Mouse (Mus musculus): ENCODE results near the gene Rpusd1.
"Not testable (repeated sequence)": the region's sequence is repeated elsewhere in the genome, so short reads cannot be mapped to it uniquely, and the experiment has no call there.

Rpusd1 gene

GRCm38 (mm10) chr17:25735246-25735645 lies 7.8 kb downstream of the Rpusd1 start:
- intact Hi-C loops (cut with DNase I), result loop anchor here (5.0 kb wide), 1 partner anchor 37 kb away; the partner anchor contains the start of gene Narfl

GRCm38 (mm10) chr17:25735745-25736144 lies 8.3 kb downstream of the Rpusd1 start, which contains the start of gene Mslnl:
TSS of gene Mslnl (plus strand) at chr17:25736042.
- intact Hi-C loops (cut with DNase I), result loop anchor here (5.0 kb wide), 1 partner anchor 37 kb away; the partner anchor contains the start of gene Narfl

- intact Hi-C loops (cut with DNase I), result loop anchor here (5.0 kb wide), 1 partner anchor 33 kb away; the partner anchor contains the start of gene Narfl
Observed at GRCm38 (mm10) chr17:25738861-25739260, 11.4 kb downstream of the Rpusd1 start.

DNA sequence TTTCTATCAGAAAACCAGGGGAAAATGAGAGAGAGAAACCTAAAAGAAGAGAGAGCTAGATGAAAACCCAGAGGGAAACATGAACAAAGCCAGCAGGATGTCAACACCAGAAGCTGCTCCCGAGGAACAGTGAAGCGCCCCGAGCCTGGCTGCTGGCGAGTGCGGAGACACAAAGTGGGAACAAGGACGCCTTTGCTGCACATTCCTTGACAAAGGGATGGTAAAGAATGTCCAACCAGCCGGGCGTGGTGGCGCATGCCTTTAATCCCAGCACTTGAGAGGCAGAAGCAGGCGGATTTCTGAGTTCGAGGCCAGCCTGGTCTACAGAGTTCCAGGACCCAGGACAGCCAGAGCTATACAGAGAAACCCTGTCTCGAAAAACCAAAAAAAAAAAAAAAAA lies 14.0 kb downstream of the Rpusd1 start:
- intact Hi-C loops (cut with DNase I), result not testable (repeated sequence)

GRCm38 (mm10) chr17:25743831-25744230 lies 16.4 kb downstream of the Rpusd1 start:
- intact Hi-C loops (cut with DNase I), result no loop called here

GRCm38 (mm10) chr17:25744311-25744710 lies 16.8 kb downstream of the Rpusd1 start:
- intact Hi-C loops (cut with DNase I), result no loop called here

DNA sequence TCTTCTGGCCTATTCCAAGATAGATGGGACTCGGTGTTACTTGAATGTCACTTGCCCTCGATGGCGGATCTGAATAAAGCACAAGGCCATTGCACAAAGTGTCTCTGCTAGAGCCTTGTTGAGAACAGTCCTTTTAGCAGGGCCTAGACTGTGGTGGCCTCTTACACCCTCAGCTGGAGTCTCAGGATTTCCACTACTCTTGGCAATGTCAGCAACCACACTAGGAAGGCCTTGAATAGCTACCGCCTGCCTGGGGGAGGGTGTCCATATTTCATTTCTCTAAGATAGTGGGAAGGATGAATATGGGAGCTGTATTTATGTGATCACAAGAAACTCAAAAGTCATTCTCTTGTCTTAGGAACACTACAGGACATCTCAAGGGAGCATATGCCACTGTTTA lies 20.8 kb downstream of the Rpusd1 start:
- intact Hi-C loops (cut with DNase I), result no loop called here

DNA sequence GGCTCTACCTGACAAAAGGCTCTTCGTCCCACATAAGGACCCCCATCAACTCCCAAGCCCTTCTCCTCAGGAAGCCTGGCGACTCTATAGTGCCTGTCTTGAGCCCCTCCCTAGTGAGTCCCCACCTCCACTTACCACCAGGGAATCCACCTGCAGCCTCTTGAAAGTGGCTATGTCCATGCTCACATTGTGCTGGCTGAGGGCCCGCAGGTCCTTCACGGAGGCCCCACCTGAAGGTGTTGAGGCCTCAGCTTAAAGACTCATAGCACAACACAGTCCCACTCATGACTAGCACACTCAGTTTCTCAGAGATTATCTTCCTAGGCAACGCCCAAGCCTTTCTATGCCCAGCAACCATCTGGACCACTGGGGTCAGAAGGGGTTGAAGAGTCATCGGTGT lies 21.8 kb downstream of the Rpusd1 start:
- intact Hi-C loops (cut with DNase I), result no loop called here

DNA sequence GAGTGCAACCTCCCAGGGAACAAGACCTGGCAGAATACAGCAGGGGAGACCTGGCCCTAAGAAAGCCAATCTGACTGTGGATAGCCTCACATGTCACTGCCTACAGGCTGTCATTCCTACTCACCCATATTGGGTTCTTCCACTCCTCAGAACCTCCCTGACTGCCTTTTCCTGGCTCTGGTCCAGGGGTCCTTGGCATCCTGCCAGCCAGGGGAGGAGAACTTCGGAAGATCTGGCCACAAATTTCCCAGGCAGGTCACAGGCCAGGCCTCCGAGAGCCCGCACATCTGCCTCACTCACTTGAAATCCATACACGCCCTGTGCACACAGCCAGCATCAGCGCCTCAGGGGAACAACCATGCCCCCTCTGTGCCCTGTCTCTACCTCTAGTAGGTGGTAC lies 24.0 kb downstream of the Rpusd1 start:
- intact Hi-C loops (cut with DNase I), result no loop called here

DNA sequence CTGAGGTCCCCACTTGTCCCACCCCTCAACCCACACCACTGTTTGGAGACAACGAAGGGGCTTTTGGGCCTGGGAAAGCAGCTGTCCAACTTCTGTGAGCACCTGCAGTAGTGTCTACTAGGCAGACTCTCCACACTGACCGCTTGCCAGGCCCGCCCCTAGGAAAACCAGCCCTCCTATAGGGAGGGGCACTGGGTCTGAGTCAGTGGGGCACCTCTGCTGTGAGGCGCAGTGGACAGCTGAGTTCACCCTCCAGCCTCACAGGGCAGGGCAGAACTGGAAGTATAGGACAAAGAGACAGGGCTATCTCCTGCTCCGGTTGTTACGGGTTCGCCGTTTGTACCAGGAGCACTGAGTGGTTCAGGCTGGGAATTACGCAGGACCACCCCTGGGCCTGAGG lies 26.8 kb downstream of the Rpusd1 start, which contains the start of gene Msln:
TSS of gene Msln (minus strand) at position 138 of the 400 bp plus-strand sequence.
- intact Hi-C loops (cut with DNase I), result no loop called here

GRCm38 (mm10) chr17:25755086-25755485 lies 27.6 kb downstream of the Rpusd1 start:
- intact Hi-C loops (cut with DNase I), result no loop called here

- intact Hi-C loops (cut with DNase I), result no loop called here
Observed at GRCm38 (mm10) chr17:25755627-25756377, 28.3 kb downstream of the Rpusd1 start.

DNA sequence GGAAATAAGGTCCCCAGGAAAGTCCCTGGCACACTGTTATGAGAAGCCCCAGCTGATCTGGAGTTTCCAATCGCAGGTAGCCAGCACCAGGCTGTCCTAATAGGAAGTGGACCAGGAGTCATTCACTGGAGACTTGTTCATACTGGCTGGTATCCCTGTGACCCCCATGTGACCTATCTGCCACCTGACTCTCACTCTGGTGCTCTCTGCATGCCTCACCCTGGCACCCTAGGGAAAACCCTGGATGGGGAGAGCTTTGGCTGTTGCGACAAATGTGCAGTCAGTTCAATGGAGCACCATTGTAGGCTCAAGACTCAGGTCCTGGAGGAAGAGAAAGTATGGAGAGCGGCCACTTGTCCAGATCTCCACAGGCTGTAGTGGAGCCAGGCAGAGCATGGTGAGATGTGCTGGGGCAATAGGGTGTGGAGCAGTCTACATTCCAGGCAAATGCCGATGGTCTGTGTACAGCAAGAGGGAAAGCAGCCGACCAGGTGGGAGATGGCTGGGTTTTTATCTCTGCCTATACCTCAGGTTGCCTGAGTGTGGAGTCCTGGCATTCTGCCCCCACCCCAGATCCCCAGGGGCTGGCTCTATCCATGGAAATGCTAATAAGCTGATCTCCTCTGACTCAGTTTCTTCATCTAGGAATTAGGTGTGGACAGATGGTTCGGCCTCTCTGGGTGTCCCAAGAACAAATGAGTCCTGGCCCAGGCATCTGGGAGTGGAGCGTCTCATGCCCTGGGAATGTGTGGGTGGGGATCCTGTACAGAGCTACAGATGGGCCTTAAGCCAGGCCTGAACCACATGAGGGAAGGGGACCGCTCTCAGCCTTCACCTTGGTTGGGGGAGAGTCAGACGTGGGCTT lies 29.1 kb downstream of the Rpusd1 start:
- intact Hi-C loops (cut with DNase I), result no loop called here

GRCm38 (mm10) chr17:25757691-25758090 lies 30.2 kb downstream of the Rpusd1 start:
- intact Hi-C loops (cut with DNase I), result no loop called here

DNA sequence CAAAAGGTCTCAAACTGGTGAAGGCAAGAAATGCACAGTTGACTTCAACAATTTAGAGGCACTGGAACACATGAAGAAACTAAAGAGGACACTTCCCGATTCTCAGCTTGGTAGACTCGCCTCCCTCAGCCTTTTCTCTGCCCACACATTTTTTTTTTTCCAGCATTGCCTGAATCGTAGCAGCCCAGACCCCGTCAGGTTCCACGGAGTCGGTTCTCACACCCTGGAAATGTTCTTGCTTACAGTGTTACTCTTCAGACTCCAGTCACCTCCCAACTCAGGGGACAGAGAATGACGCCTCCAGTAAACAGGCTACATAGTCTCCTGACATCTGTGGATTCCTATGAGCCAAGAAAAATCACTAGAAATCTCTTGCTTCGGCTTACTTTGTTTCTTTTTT lies 32.7 kb downstream of the Rpusd1 start:
- intact Hi-C loops (cut with DNase I), result no loop called here

DNA sequence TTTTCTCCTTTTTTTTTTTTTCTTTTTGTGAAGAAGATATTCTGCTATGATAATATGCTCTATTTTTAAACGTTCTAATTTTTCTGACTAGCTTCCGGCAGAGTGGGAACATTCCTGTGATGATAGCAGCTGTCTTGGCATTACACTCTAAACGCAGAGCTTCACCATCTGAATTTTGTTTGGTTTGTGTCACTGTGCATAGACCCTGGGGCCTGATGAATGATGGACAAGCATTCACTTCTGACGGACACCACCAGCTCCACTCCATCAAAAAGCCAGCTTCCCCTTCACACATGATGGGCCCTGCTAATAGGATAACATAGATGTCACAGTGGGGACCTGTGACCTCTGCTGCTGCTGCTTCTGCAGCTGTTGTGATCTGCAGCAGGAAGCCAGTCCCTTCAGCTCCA lies 34.1 kb downstream of the Rpusd1 start:
- intact Hi-C loops (cut with DNase I), result no loop called here

- intact Hi-C loops (cut with DNase I), result no loop called here
Observed at GRCm38 (mm10) chr17:25762591-25762990, 35.1 kb downstream of the Rpusd1 start.

- intact Hi-C loops (cut with DNase I), result no loop called here
Observed at GRCm38 (mm10) chr17:25765886-25766285, 38.4 kb downstream of the Rpusd1 start.

DNA sequence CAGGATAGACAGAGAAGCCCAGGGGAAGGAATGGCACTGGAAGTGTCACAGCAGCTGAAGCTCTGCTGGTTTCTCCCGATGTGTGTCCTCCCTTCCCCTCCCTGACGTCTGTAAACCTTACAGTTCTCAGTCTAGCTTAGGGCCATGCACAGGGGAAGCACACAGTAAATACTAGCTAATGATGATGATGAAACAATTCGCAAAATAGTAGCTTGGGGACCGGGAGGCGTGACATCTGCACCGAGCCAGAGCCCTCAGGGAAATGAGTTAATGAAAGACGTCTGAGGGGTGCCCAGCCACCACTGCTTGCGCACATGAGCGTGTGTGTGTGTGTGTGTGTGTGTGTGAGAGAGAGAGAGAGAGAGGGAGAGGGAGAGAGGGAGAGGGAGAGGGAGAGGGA lies 41.9 kb downstream of the Rpusd1 start:
- intact Hi-C loops (cut with DNase I), result no loop called here

DNA sequence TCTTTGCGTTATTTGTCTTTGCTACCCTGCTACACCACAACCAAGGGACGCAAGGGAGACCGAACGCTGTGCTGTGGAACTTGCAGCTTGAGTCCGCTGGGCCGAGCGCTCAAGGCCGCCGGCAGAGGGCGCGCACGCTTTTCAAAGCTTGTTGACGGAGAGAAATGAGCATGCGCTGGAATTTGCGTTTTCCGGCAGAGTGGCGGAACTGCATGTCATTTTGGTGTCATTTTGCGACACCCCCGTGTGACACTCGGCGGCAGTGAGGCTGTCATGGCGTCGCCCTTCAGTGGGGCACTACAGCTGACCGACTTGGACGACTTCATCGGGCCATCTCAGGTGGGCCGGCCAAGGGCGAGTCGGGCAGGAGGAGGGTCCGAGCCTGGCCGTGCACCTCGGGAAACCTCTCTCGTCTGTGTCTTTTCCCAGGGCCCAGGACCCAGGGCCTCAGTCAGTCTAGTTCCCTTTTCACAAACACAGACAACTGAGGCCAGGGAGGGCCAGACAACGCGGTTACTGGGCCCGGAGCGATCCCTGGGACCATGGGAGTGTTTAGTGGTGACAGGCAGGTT lies 46.2 kb downstream of the Rpusd1 start, which contains the start of gene Narfl:
TSS of gene Narfl (plus strand) at position 228 of the 572 bp plus-strand sequence.
- intact Hi-C loops (cut with DNase I), result loop anchor here (2.0 to 5.0 kb wide), 2 partner anchors 29 to 36 kb away; partner anchors contain the start of gene Mslnl

DNA sequence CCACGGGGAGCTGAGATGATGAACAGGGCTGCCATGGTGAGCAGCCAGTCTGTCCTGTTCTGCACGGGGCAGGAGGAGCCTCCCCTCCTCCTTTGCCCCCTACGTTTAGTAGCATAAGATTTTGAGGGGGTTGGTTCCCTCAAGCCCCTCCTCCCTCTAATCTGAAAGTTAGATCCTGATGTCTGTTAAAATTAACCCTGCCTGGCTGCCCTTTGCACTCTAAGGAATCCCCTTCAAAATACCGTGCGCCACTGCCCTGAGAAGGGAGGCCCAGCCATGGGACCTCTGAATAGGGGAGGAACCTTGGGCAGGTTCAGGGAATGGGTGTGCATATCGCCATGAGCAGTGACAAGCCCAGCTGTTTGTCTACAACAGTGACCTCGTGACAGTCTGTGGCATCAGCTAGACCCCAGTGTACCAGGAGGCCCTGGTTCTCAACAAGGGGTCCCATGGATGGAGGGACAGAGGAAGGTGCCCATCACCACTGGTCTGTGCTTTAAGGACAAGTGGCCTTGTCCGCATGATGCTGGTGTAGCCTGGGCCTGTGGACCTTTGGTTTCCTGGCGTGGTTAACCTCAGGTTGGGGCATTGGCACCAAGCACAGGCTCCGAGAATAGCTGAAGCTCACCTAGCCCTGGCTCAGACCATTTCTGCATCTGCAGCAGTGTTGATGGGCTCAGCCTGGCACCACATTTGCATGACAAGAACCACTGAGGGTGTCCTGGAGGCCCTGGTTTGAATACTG lies 48.0 kb downstream of the Rpusd1 start:
- intact Hi-C loops (cut with DNase I), result no loop called here

All from adrenal gland (tissue).